Mouse (Mus musculus) forebrain, embryonic 15.5 days (tissue): ENCODE measurements around the gene Jag2. TPM values are rescaled to one million over a fixed set of nuclear protein-coding genes. Genes with fewer than 3 reads are reported as not detected.

Source experiments
- ATAC-seq: fragments of 200-750 bp; cut with Nextera tagmentation; replicated peaks from 2 replicates; pipeline ENCODE4 v1.8.0; 2017; ENCODE audit warnings: mild to moderate bottlenecking, moderate TSS enrichment, moderate library complexity
- H3K27ac ChIP-seq: fragments of 300-500 bp; sonication (generic); replicated peaks from 2 replicates; pipeline ENCODE4 v1.5.1; 2015; ENCODE audit warnings: mild to moderate bottlenecking, inconsistent platforms
- H3K27me3 ChIP-seq: fragments of 300-500 bp; sonication (generic); 2 replicates; pipeline ENCODE4 v1.6.1; 2015; ENCODE audit warnings: inconsistent platforms
- H3K36me3 ChIP-seq: fragments of 300-500 bp; sonication (generic); 2 replicates; pipeline ENCODE4 v1.6.1; 2015; ENCODE audit warnings: mild to moderate bottlenecking, inconsistent platforms
- H3K4me1 ChIP-seq: fragments of 300-500 bp; sonication (generic); 2 replicates; pipeline ENCODE4 v1.6.1; 2015; ENCODE audit warnings: inconsistent platforms
- H3K4me2 ChIP-seq: fragments of 300-500 bp; sonication (generic); replicated peaks from 2 replicates; pipeline ENCODE4 v1.6.1; 2015; ENCODE audit warnings: mild to moderate bottlenecking, inconsistent platforms
- H3K4me3 ChIP-seq: fragments of 300-500 bp; sonication (generic); 2 replicates; pipeline ENCODE4 v1.5.1; 2015; ENCODE audit warnings: mild to moderate bottlenecking, inconsistent platforms
- H3K9ac ChIP-seq: fragments of 300-500 bp; sonication (generic); replicated peaks from 2 replicates; pipeline ENCODE4 v1.6.1; 2015; ENCODE audit warnings: mild to moderate bottlenecking, inconsistent platforms
- H3K9me3 ChIP-seq: fragments of 300-500 bp; sonication (generic); 2 replicates; pipeline ENCODE4 v1.6.1; 2016; ENCODE audit warnings: inconsistent platforms
- WGBS: fragments of 180-500 bp; shearing (Covaris S2); methylation state at CpG from one replicate; pipeline ENCODE4 v1.1.7; 2015; ENCODE audit warnings: mixed read lengths; 5-methylcytosine and 5-hydroxymethylcytosine counted together
- polyA plus RNA-seq: library from polyadenylated mRNA; unstranded; fragments of >200 nt; fragmentation: Nextera tagmentation; extraction: Ambion mirVana; gene quantifications from 2 replicates; pipeline ENCODE4 v1.2.1, GENCODE M21; 2015

Jag2 gene
- polyA plus RNA-seq, 1 experiment from 2014 or later = 9.1 TPM

GRCm38 (mm10) chr12:112915587-112915986, 14.0 kb downstream of the Jag2 start:
- ATAC-seq = no peak
- Histone ChIP-seq H3K4me1 (no peaks in the 10 kb centered on the region), H3K9ac (no peak overlapping the region), H3K27me3 (no peaks in the 10 kb centered on the region), H3K4me3 (no peak overlapping the region), H3K36me3 (peaks cover 20% of the 10 kb centered on the region), H3K9me3 (no peaks in the 10 kb centered on the region), H3K4me2 (no peak overlapping the region), H3K27ac (no peak overlapping the region)
- 54% methylated on average over 13 of the region's 13 CpGs for WGBS

GRCm38 (mm10) chr12:112914527-112914926, 15.0 kb downstream of the Jag2 start:
- Histone ChIP-seq H3K36me3 (peaks cover 28% of the 10 kb centered on the region), H3K9me3 (no peaks in the 10 kb centered on the region), H3K27me3 (no peaks in the 10 kb centered on the region), H3K4me2 (no peak overlapping the region), H3K27ac (no peak overlapping the region), H3K9ac (no peak overlapping the region), H3K4me3 (no peak overlapping the region), H3K4me1 (no peaks in the 10 kb centered on the region)
- 91% methylated on average over 11 of the region's 11 CpGs for WGBS
- no peak for ATAC-seq

DNA sequence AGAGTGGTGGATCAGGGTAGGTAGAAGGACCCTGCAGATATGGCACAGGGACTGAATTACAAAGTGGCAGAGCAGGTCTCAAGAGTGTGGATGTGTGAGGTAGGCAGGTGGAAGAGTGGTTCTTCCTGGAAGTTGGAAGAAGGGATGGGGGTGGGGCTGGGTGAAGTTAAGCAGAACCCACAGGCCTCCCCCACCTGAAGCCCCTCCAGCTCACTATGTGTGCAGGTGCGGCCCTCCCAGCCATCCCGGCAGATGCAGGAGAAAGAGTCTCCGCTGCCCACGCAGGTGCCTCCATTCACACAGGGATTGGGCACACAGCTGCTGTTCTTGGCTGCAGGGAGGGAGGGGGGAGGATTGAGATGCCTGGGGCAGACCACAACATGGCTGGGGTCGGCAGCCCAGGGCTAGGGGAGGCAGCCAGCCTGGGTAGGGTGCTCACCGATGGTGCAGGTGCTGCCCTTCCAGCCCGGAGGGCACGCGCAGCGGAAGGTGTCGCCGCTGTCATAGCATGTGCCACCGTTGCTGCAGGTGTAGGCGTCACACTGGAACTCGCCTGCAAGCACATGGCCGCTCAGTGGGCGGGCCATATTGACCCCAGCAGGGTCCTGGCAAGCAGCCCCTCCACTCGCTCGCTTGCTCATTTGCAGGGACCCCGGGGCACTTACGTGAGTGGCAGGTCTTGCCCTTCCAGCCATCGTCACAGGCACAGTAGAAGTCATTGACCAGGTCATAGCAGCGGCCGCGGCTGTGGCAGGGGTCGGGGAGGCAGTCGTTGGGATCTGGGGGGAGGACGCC, 16.4 kb downstream of the Jag2 start:
- H3K27me3 ChIP-seq = no peaks in the 10 kb centered on the region
- no peak overlapping the region for H3K4me3 ChIP-seq
- H3K27ac ChIP-seq = no peak overlapping the region
- no peaks in the 10 kb centered on the region for H3K9me3 ChIP-seq
- peaks cover 41% of the 10 kb centered on the region for H3K36me3 ChIP-seq
- WGBS = 90% methylated on average over 28 of the region's 28 CpGs
- H3K4me1 ChIP-seq = no peaks in the 10 kb centered on the region
- H3K9ac ChIP-seq = no peak overlapping the region
- no peak overlapping the region for H3K4me2 ChIP-seq
- no peak for ATAC-seq

GRCm38 (mm10) chr12:112911701-112912100, 17.9 kb downstream of the Jag2 start:
- Histone ChIP-seq H3K4me2 (no peak overlapping the region), H3K27ac (no peak overlapping the region), H3K27me3 (no peaks in the 10 kb centered on the region), H3K36me3 (peaks cover 44% of the 10 kb centered on the region), H3K9ac (no peak overlapping the region), H3K4me1 (no peaks in the 10 kb centered on the region), H3K9me3 (no peaks in the 10 kb centered on the region), H3K4me3 (no peak overlapping the region)
- 90% methylated on average over 17 of the region's 17 CpGs for WGBS
- no peak for ATAC-seq

DNA sequence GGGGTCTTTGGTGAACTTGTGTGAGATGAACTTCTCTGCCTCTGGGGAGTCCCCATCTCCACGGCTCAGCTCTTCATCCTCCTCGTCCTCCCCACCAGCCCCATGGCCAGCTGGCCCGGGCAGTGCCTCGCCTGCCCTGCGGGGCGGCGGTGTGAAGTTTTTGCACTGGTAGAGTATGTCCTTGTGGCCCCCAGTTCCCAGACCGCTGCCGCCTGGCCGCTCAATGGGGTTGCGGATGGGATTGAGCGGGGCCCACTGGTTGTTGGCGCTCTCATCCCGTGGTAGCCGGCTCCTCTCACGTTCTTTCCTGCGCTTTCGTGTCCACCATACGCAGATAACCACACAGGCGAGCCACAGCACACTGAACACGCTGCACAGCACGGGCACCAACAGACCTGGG, 20.6 kb downstream of the Jag2 start:
- no peak for ATAC-seq
- H3K4me1 ChIP-seq = no peaks in the 10 kb centered on the region
- no peaks in the 10 kb centered on the region for H3K27me3 ChIP-seq
- H3K9me3 ChIP-seq = no peaks in the 10 kb centered on the region
- H3K4me2 ChIP-seq = no peak overlapping the region
- no peak overlapping the region for H3K9ac ChIP-seq
- 96% methylated on average over 22 of the region's 22 CpGs for WGBS
- peaks cover 49% of the 10 kb centered on the region for H3K36me3 ChIP-seq
- H3K4me3 ChIP-seq = no peak overlapping the region
- H3K27ac ChIP-seq = no peak overlapping the region

- Histone ChIP-seq H3K27ac (no peak overlapping the region), H3K4me3 (no peak overlapping the region), H3K4me1 (no peaks in the 10 kb centered on the region), H3K9me3 (no peaks in the 10 kb centered on the region), H3K4me2 (no peak overlapping the region), H3K27me3 (no peaks in the 10 kb centered on the region), H3K9ac (no peak overlapping the region), H3K36me3 (peaks cover 25% of the 10 kb centered on the region)
- whole genome bisulfite sequencing = 89% methylated on average over 5 of the region's 5 CpGs
- no peak for ATAC-seq
Observed at GRCm38 (mm10) chr12:112905001-112905400, 24.6 kb downstream of the Jag2 start.

DNA sequence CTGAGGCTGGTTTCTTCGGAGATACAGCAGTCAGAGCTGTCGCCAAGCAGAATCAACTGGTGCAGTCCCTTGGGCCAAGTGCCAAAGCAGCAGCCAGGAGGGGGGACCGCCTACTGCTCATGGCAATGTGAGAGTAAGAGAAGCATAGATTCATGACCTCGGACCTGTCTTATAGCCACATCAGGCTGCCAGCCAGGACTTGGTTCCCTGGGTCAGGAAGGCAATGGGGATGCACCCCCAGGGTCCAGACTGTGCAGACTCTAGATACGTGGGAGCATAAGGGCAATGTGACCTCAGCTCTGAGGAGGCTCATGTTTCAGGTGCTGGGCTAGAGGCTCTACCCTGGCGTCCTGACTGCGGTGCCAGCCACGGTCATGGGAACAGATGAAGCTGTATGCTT, 25.6 kb downstream of the Jag2 start:
- no peak for ATAC-seq
- WGBS = 60% methylated on average over 8 of the region's 8 CpGs
- Histone ChIP-seq H3K9ac (no peak overlapping the region), H3K36me3 (peaks cover 16% of the 10 kb centered on the region), H3K9me3 (no peaks in the 10 kb centered on the region), H3K27ac (no peak overlapping the region), H3K4me3 (no peak overlapping the region), H3K4me2 (no peak overlapping the region), H3K27me3 (no peaks in the 10 kb centered on the region), H3K4me1 (no peaks in the 10 kb centered on the region)

DNA sequence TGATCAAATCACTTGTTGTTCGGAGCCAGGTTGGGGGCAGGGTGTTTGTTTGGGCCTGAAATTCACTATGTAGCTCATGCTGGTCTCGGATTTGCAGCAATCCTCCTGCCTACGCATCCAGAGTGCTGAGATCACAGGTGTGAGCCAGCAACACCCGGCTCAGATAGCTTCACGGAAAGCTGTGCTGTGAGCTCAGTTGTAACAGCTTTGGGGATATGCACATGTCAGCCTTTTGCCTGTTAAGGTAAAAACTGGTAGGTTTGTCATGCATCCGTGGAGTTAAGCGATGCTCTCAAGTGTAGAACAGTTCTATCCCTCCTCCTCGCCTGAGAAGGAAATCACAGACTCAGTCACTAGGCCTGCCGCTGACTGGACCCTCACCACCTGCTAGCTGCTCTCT, 28.9 kb downstream of the Jag2 start:
- WGBS = 80% methylated on average over 9 of the region's 9 CpGs
- 0 out of 2 replicates have a peak, but pooled peaks cover 5% of the 10 kb centered on the region for H3K36me3 ChIP-seq
- no peak overlapping the region for H3K4me3 ChIP-seq
- H3K4me2 ChIP-seq = no peak overlapping the region
- no peak overlapping the region for H3K9ac ChIP-seq
- ATAC-seq = no peak
- no peaks in the 10 kb centered on the region for H3K27me3 ChIP-seq
- no peak overlapping the region for H3K27ac ChIP-seq
- peaks cover 6% of the 10 kb centered on the region for H3K4me1 ChIP-seq
- no peaks in the 10 kb centered on the region for H3K9me3 ChIP-seq

GRCm38 (mm10) chr12:112898960-112899359, 30.6 kb downstream of the Jag2 start:
- no peak overlapping the region for H3K9ac ChIP-seq
- peaks cover 6% of the 10 kb centered on the region for H3K4me1 ChIP-seq
- no peak for ATAC-seq
- no peaks in the 10 kb centered on the region for H3K9me3 ChIP-seq
- no peak overlapping the region for H3K4me2 ChIP-seq
- H3K4me3 ChIP-seq = no peak overlapping the region
- no peak overlapping the region for H3K27ac ChIP-seq
- H3K27me3 ChIP-seq = no peaks in the 10 kb centered on the region
- no peaks in the 10 kb centered on the region for H3K36me3 ChIP-seq
- 42% methylated on average over 4 of the region's 4 CpGs for WGBS

- Histone ChIP-seq H3K27me3 (no peaks in the 10 kb centered on the region), H3K4me1 (peaks cover 6% of the 10 kb centered on the region), H3K27ac (no peak overlapping the region), H3K4me2 (no peak overlapping the region), H3K36me3 (no peaks in the 10 kb centered on the region), H3K9me3 (no peaks in the 10 kb centered on the region), H3K9ac (no peak overlapping the region), H3K4me3 (no peak overlapping the region)
- ATAC-seq = no peak
- WGBS = 66% methylated on average over 12 of the region's 12 CpGs
Observed at GRCm38 (mm10) chr12:112898351-112898750, 31.2 kb downstream of the Jag2 start.

- Histone ChIP-seq H3K9ac (no peak overlapping the region), H3K27ac (no peak overlapping the region)
- ATAC-seq = no peak; the same call in 1 of the 2 replicates
Observed at GRCm38 (mm10) chr12:112897522-112898212, 31.9 kb downstream of the Jag2 start.

GRCm38 (mm10) chr12:112894969-112895368, 34.6 kb downstream of the Jag2 start:
- Histone ChIP-seq H3K9ac (no peak overlapping the region), H3K4me2 (no peak overlapping the region), H3K27me3 (no peaks in the 10 kb centered on the region), H3K9me3 (no peaks in the 10 kb centered on the region), H3K36me3 (no peaks in the 10 kb centered on the region), H3K27ac (no peak overlapping the region), H3K4me3 (no peak overlapping the region), H3K4me1 (peaks cover 6% of the 10 kb centered on the region)
- 71% methylated on average over 4 of the region's 4 CpGs for WGBS
- ATAC-seq = no peak

More at GRCm38 (mm10) chr12:112897522-112898212, 31.9 kb downstream of the Jag2 start:
- no peak overlapping the region for H3K4me3 ChIP-seq
- no peaks in the 10 kb centered on the region for H3K27me3 ChIP-seq
- no peaks in the 10 kb centered on the region for H3K36me3 ChIP-seq
- H3K4me2 ChIP-seq = no peak overlapping the region; the same call in 1 of the 2 replicates
- no peaks in the 10 kb centered on the region for H3K9me3 ChIP-seq
- peaks cover 6% of the 10 kb centered on the region for H3K4me1 ChIP-seq
- WGBS = 35% methylated on average over 16 of the region's 16 CpGs
